Mouse (Mus musculus): ENCODE measurements around the gene Tgfb2. TPM values are rescaled to one million over a fixed set of nuclear protein-coding genes. Genes with fewer than 3 reads are reported as not detected.

Gene Tgfb2
- polyA plus RNA-seq, 1 experiment from 2014 or later: 50.0 TPM

GRCm38 (mm10) chr1:186604124-186604523 is 101.7 kb downstream of the Tgfb2 start:
- no peaks in the 10 kb centered on the region for H3K9me3 ChIP-seq (ENCODE audit: control insufficient read depth, low read length)
- no peak overlapping the region for H3K4me3 ChIP-seq (ENCODE audit: control insufficient read depth in 1 of 2, insufficient read depth in 1 of 2, low read depth in 1 of 2, low read length in 2 of 2)

GRCm38 (mm10) chr1:186588226-186588625 is 117.6 kb downstream of the Tgfb2 start:
- peaks cover 28 to 52% of the 10 kb centered on the region in 2 experiments for H3K4me1 ChIP-seq (ENCODE audit: control insufficient read depth in 2 of 2, insufficient read depth in 2 of 2, low read length in 2 of 2)
- no peaks in the 10 kb centered on the region for H3K36me3 ChIP-seq (ENCODE audit: control insufficient read depth, insufficient read depth, low read length)
- peak overlapping the region; percentile 94 to 96 for H3K27ac ChIP-seq (replicated peaks in 1 of 2; ENCODE audit: control insufficient read depth in 1 of 2, insufficient read depth in 1 of 2, low read depth in 2 of 2, low read length in 2 of 2)
- H3K9me3 ChIP-seq (ENCODE audit: control insufficient read depth, low read length): no peaks in the 10 kb centered on the region
- peak overlapping the region; percentile 52 for H3K4me2 ChIP-seq (ENCODE audit: low read length)
- no peak for ATAC-seq (ENCODE audit: insufficient number of reproducible peaks, insufficient read depth, low FRiP score, low read depth)
- H3K27me3 ChIP-seq (ENCODE audit: control insufficient read depth, insufficient read depth, low read length): no peaks in the 10 kb centered on the region
- 0 out of 2 replicates have a peak overlapping the region, but pooled peaks have one; percentile 16 for H3K9ac ChIP-seq (ENCODE audit: low read length)
- H3K4me3 ChIP-seq (ENCODE audit: control insufficient read depth in 1 of 2, insufficient read depth in 1 of 2, low read depth in 1 of 2, low read length in 2 of 2): no peak overlapping the region
- 85% methylated on average over 2 of the region's 2 CpGs for WGBS

More at GRCm38 (mm10) chr1:186604124-186604523, 101.7 kb downstream of the Tgfb2 start:
- H3K9ac ChIP-seq (ENCODE audit: low read length): no peak overlapping the region
- 83% methylated on average over 5 of the region's 5 CpGs for WGBS
- no peak overlapping the region for H3K27ac ChIP-seq (replicated peaks in 1 of 2; ENCODE audit: control insufficient read depth in 1 of 2, insufficient read depth in 1 of 2, low read depth in 2 of 2, low read length in 2 of 2)
- no peak overlapping the region for H3K4me2 ChIP-seq (ENCODE audit: low read length)
- H3K4me1 ChIP-seq (ENCODE audit: control insufficient read depth in 2 of 2, insufficient read depth in 2 of 2, low read length in 2 of 2): peaks cover 6 to 30% of the 10 kb centered on the region in 2 experiments; a peak in 3 of 4 replicates
- no peak for ATAC-seq (ENCODE audit: insufficient number of reproducible peaks, insufficient read depth, low FRiP score, low read depth)
- H3K27me3 ChIP-seq (ENCODE audit: control insufficient read depth, insufficient read depth, low read length): no peaks in the 10 kb centered on the region
- peaks cover 3% of the 10 kb centered on the region; the same call in 1 of the 2 replicates for H3K36me3 ChIP-seq (ENCODE audit: control insufficient read depth, insufficient read depth, low read length)

GRCm38 (mm10) chr1:186587065-186587804 is 118.6 kb downstream of the Tgfb2 start:
- H3K4me2 ChIP-seq (ENCODE audit: low read length): peak overlapping the region; percentile 52
- peak overlapping the region; percentile 65 for H3K9ac ChIP-seq (ENCODE audit: low read length)

GRCm38 (mm10) chr1:186585571-186586164 is 120.1 kb downstream of the Tgfb2 start:
- ATAC-seq (ENCODE audit: insufficient number of reproducible peaks, insufficient read depth, low FRiP score, low read depth): no peak
- H3K4me1 ChIP-seq (ENCODE audit: control insufficient read depth in 2 of 2, insufficient read depth in 2 of 2, low read length in 2 of 2): peaks cover 28 to 63% of the 10 kb centered on the region in 2 experiments
- H3K9me3 ChIP-seq (ENCODE audit: control insufficient read depth, low read length): no peaks in the 10 kb centered on the region
- WGBS: 41% methylated on average over 2 of the region's 2 CpGs
- peak overlapping the region; percentile 66 to 96 for H3K27ac ChIP-seq (replicated peaks in 1 of 2; ENCODE audit: control insufficient read depth in 1 of 2, insufficient read depth in 1 of 2, low read depth in 2 of 2, low read length in 2 of 2)
- H3K9ac ChIP-seq (ENCODE audit: low read length): no peak overlapping the region
- no peaks in the 10 kb centered on the region for H3K27me3 ChIP-seq (ENCODE audit: control insufficient read depth, insufficient read depth, low read length)
- H3K4me2 ChIP-seq (ENCODE audit: low read length): no peak overlapping the region
- H3K4me3 ChIP-seq (ENCODE audit: control insufficient read depth in 1 of 2, insufficient read depth in 1 of 2, low read depth in 1 of 2, low read length in 2 of 2): no peak overlapping the region
- no peaks in the 10 kb centered on the region for H3K36me3 ChIP-seq (ENCODE audit: control insufficient read depth, insufficient read depth, low read length)

More at GRCm38 (mm10) chr1:186587065-186587804, 118.6 kb downstream of the Tgfb2 start:
- peaks cover 28 to 54% of the 10 kb centered on the region in 2 experiments for H3K4me1 ChIP-seq (ENCODE audit: control insufficient read depth in 2 of 2, insufficient read depth in 2 of 2, low read length in 2 of 2)
- peak overlapping the region; percentile 94 to 96 for H3K27ac ChIP-seq (replicated peaks in 1 of 2; ENCODE audit: control insufficient read depth in 1 of 2, insufficient read depth in 1 of 2, low read depth in 2 of 2, low read length in 2 of 2)
- H3K9me3 ChIP-seq (ENCODE audit: control insufficient read depth, low read length): no peaks in the 10 kb centered on the region
- 18% methylated on average over 8 of the region's 8 CpGs for whole genome bisulfite sequencing
- peak overlapping the region; percentile 4 to 10; a peak in 2 of 4 replicates for H3K4me3 ChIP-seq (ENCODE audit: control insufficient read depth in 1 of 2, insufficient read depth in 1 of 2, low read depth in 1 of 2, low read length in 2 of 2)
- H3K27me3 ChIP-seq (ENCODE audit: control insufficient read depth, insufficient read depth, low read length): no peaks in the 10 kb centered on the region
- ATAC-seq (ENCODE audit: insufficient number of reproducible peaks, insufficient read depth, low FRiP score, low read depth): peak; percentile 83
- H3K36me3 ChIP-seq (ENCODE audit: control insufficient read depth, insufficient read depth, low read length): no peaks in the 10 kb centered on the region

- Histone ChIP-seq H3K36me3 (ENCODE audit: control insufficient read depth, insufficient read depth, low read length) (no peaks in the 10 kb centered on the region), H3K27ac (replicated peaks in 1 of 2; ENCODE audit: control insufficient read depth in 1 of 2, insufficient read depth in 1 of 2, low read depth in 2 of 2, low read length in 2 of 2) (no peak overlapping the region), H3K4me3 (ENCODE audit: control insufficient read depth in 1 of 2, insufficient read depth in 1 of 2, low read depth in 1 of 2, low read length in 2 of 2) (no peak overlapping the region), H3K27me3 (ENCODE audit: control insufficient read depth, insufficient read depth, low read length) (no peaks in the 10 kb centered on the region), H3K4me2 (ENCODE audit: low read length) (no peak overlapping the region), H3K4me1 (ENCODE audit: control insufficient read depth in 2 of 2, insufficient read depth in 2 of 2, low read length in 2 of 2) (peaks cover 24 to 56% of the 10 kb centered on the region in 2 experiments), H3K9me3 (ENCODE audit: control insufficient read depth, low read length) (no peaks in the 10 kb centered on the region), H3K9ac (ENCODE audit: low read length) (no peak overlapping the region)
- ATAC-seq (ENCODE audit: insufficient number of reproducible peaks, insufficient read depth, low FRiP score, low read depth): no peak
Observed at GRCm38 (mm10) chr1:186583933-186584332, 121.9 kb downstream of the Tgfb2 start.

GRCm38 (mm10) chr1:186582113-186582512 is 123.7 kb downstream of the Tgfb2 start:
- Histone ChIP-seq H3K27ac (replicated peaks in 1 of 2; ENCODE audit: control insufficient read depth in 1 of 2, insufficient read depth in 1 of 2, low read depth in 2 of 2, low read length in 2 of 2) (peak overlapping the region in 1 of 2 experiments; percentile 25; a peak in 1 of 4 replicates), H3K4me3 (ENCODE audit: control insufficient read depth in 1 of 2, insufficient read depth in 1 of 2, low read depth in 1 of 2, low read length in 2 of 2) (no peak overlapping the region), H3K27me3 (ENCODE audit: control insufficient read depth, insufficient read depth, low read length) (no peaks in the 10 kb centered on the region), H3K9me3 (ENCODE audit: control insufficient read depth, low read length) (no peaks in the 10 kb centered on the region), H3K9ac (ENCODE audit: low read length) (no peak overlapping the region), H3K4me1 (ENCODE audit: control insufficient read depth in 2 of 2, insufficient read depth in 2 of 2, low read length in 2 of 2) (peaks cover 14 to 43% of the 10 kb centered on the region in 2 experiments), H3K36me3 (ENCODE audit: control insufficient read depth, insufficient read depth, low read length) (no peaks in the 10 kb centered on the region), H3K4me2 (ENCODE audit: low read length) (no peak overlapping the region)
- no peak for ATAC-seq (ENCODE audit: insufficient number of reproducible peaks, insufficient read depth, low FRiP score, low read depth)
- 71% methylated on average over 6 of the region's 6 CpGs for WGBS

- no peak for ATAC-seq (ENCODE audit: insufficient number of reproducible peaks, insufficient read depth, low FRiP score, low read depth)
- WGBS: 71% methylated on average over 2 of the region's 2 CpGs
- H3K9ac ChIP-seq (ENCODE audit: low read length): no peak overlapping the region
- peaks cover 10 to 42% of the 10 kb centered on the region in 2 experiments for H3K4me1 ChIP-seq (ENCODE audit: control insufficient read depth in 2 of 2, insufficient read depth in 2 of 2, low read length in 2 of 2)
- no peaks in the 10 kb centered on the region for H3K36me3 ChIP-seq (ENCODE audit: control insufficient read depth, insufficient read depth, low read length)
- no peaks in the 10 kb centered on the region for H3K9me3 ChIP-seq (ENCODE audit: control insufficient read depth, low read length)
- H3K27me3 ChIP-seq (ENCODE audit: control insufficient read depth, insufficient read depth, low read length): no peaks in the 10 kb centered on the region
- H3K27ac ChIP-seq (replicated peaks in 1 of 2; ENCODE audit: control insufficient read depth in 1 of 2, insufficient read depth in 1 of 2, low read depth in 2 of 2, low read length in 2 of 2): no peak overlapping the region
- H3K4me3 ChIP-seq (ENCODE audit: control insufficient read depth in 1 of 2, insufficient read depth in 1 of 2, low read depth in 1 of 2, low read length in 2 of 2): no peak overlapping the region
- H3K4me2 ChIP-seq (ENCODE audit: low read length): no peak overlapping the region
Observed at GRCm38 (mm10) chr1:186581666-186582065, 124.1 kb downstream of the Tgfb2 start.
